Mouse (Mus musculus) MEL (cell line): ENCODE results near the gene Klf11. TPM values are rescaled to one million over a fixed set of nuclear protein-coding genes. Genes with fewer than 3 reads are reported as not detected.

ENCODE experiments used
- DNase-seq: peaks from one replicate; pipeline ENCODE4 v3.0.0; 2011; ENCODE audit warnings: low read depth, low spot score
- H3K27ac ChIP-seq: 2 replicates; pipeline ENCODE4 v1.5.1; 2012; ENCODE audit warnings: low read depth, mild to moderate bottlenecking, control low read depth, low read length, moderate library complexity; ENCODE audit not compliant: control insufficient read depth
- H3K27me3 ChIP-seq, 2 experiments: fragments of 150-350 bp in 1 of 2; sonication (generic) in 1 of 2; 2 replicates each; pipeline ENCODE4 v1.6.1; 2012; ENCODE audit warnings: low read length in 2 of 2, mild to moderate bottlenecking in 2 of 2, improper control_type of control experiment in 1 of 2, moderate library complexity in 1 of 2; ENCODE audit not compliant: insufficient read depth in 2 of 2, control insufficient read depth in 1 of 2
- H3K36me3 ChIP-seq, 2 experiments: 2 replicates each; pipeline ENCODE4 v1.6.1; 2012 to 2014; ENCODE audit warnings: low read length in 2 of 2, improper control_type of control experiment in 1 of 2, inconsistent platforms in 1 of 2, mild to moderate bottlenecking in 1 of 2; ENCODE audit not compliant: insufficient read depth in 2 of 2, control insufficient read depth in 1 of 2
- H3K4me1 ChIP-seq, 2 experiments: fragments of 150-350 bp in 1 of 2; sonication (generic) in 1 of 2; 2 replicates each; pipeline ENCODE4 v1.6.1; 2012; ENCODE audit warnings: low read length in 2 of 2, improper control_type of control experiment in 1 of 2, mild to moderate bottlenecking in 1 of 2; ENCODE audit not compliant: insufficient read depth in 2 of 2, control insufficient read depth in 1 of 2
- H3K4me3 ChIP-seq, 2 experiments: fragments of 150-350 bp in 1 of 2; sonication (generic) in 1 of 2; 2 replicates each; pipeline ENCODE4 v1.5.1; 2012; ENCODE audit warnings: low read depth in 2 of 2, low read length in 2 of 2, mild to moderate bottlenecking in 2 of 2, moderate library complexity in 2 of 2, control low read depth in 1 of 2, improper control_type of control experiment in 1 of 2; ENCODE audit not compliant: control insufficient read depth in 1 of 2, insufficient read depth in 1 of 2
- H3K79me2 ChIP-seq: 2 replicates; pipeline ENCODE4 v1.6.1; 2012; ENCODE audit warnings: mild to moderate bottlenecking, low read length, moderate library complexity; ENCODE audit not compliant: control insufficient read depth, poor library complexity, insufficient read depth
- H3K9ac ChIP-seq: 2 replicates; pipeline ENCODE4 v1.6.1; 2012; ENCODE audit warnings: low read depth, mild to moderate bottlenecking, control low read depth, low read length, moderate library complexity; ENCODE audit not compliant: control insufficient read depth, poor library complexity, severe bottlenecking
- H3K9me3 ChIP-seq: fragments of 150-350 bp; sonication (generic); replicated peaks from 2 replicates; pipeline ENCODE4 v1.6.1; 2012; ENCODE audit warnings: mild to moderate bottlenecking, low read length, improper control_type of control experiment, moderate library complexity; ENCODE audit not compliant: insufficient read depth
- BHLHE40 ChIP-seq: IDR thresholded peaks from 2 replicates; pipeline ENCODE4 v1.6.1; 2012; ENCODE audit warnings: low read depth, mild to moderate bottlenecking, inconsistent platforms, low read length, improper control_type of control experiment, borderline replicate concordance
- CHD1 ChIP-seq: IDR thresholded peaks from 2 replicates; pipeline ENCODE4 v1.6.1; 2012; ENCODE audit warnings: low read depth, mild to moderate bottlenecking, inconsistent platforms, low read length, improper control_type of control experiment
- CHD2 ChIP-seq: IDR thresholded peaks from 2 replicates; pipeline ENCODE4 v1.6.1; 2011; ENCODE audit warnings: low read length, improper control_type of control experiment
- CTCF ChIP-seq, 3 experiments: IDR thresholded peaks in 2 of 3; conservative IDR thresholded peaks in 1 of 3; 2 replicates each; pipeline ENCODE4 v1.5.1; 2011 to 2012; ENCODE audit warnings: low read length in 3 of 3, low read depth in 2 of 3, mild to moderate bottlenecking in 2 of 3, improper control_type of control experiment in 1 of 3, inconsistent platforms in 1 of 3, mixed read lengths in 1 of 3, moderate library complexity in 1 of 3; ENCODE audit not compliant: control insufficient read depth in 1 of 3, insufficient read depth in 1 of 3, poor library complexity in 1 of 3, severe bottlenecking in 1 of 3
- ELF1 ChIP-seq: IDR thresholded peaks from 2 replicates; pipeline ENCODE4 v1.6.1; 2014; ENCODE audit warnings: low read depth, mild to moderate bottlenecking, inconsistent platforms, low read length, improper control_type of control experiment, moderate library complexity
- GABPA ChIP-seq: IDR thresholded peaks from 2 replicates; pipeline ENCODE4 v1.6.1; 2012; ENCODE audit warnings: low read depth, mild to moderate bottlenecking, inconsistent platforms, low read length, improper control_type of control experiment, moderate library complexity
- HCFC1 ChIP-seq: IDR thresholded peaks from 2 replicates; pipeline ENCODE4 v1.6.1; 2012; ENCODE audit warnings: low read depth, mild to moderate bottlenecking, inconsistent platforms, low read length, improper control_type of control experiment, moderate library complexity
- KAT2A ChIP-seq: conservative IDR thresholded peaks from 2 replicates; pipeline ENCODE4 v1.6.1; 2012; ENCODE audit warnings: low read depth, low read length, improper control_type of control experiment, inconsistent platforms
- MAX ChIP-seq: IDR thresholded peaks from 2 replicates; pipeline ENCODE4 v1.6.1; 2011; ENCODE audit warnings: low read length, improper control_type of control experiment
- MAZ ChIP-seq: IDR thresholded peaks from 2 replicates; pipeline ENCODE4 v1.6.1; 2012; ENCODE audit warnings: low read depth, mild to moderate bottlenecking, inconsistent platforms, low read length, improper control_type of control experiment
- MEF2A ChIP-seq: IDR thresholded peaks from 2 replicates; pipeline ENCODE4 v1.6.1; 2014; ENCODE audit warnings: low read depth, mild to moderate bottlenecking, inconsistent platforms, low read length, improper control_type of control experiment; ENCODE audit not compliant: poor library complexity, insufficient replicate concordance, severe bottlenecking; ENCODE audit errors: extremely low read depth
- MYB ChIP-seq: IDR thresholded peaks from 2 replicates; pipeline ENCODE4 v1.6.1; 2011; ENCODE audit warnings: mild to moderate bottlenecking, low read depth, low read length, improper control_type of control experiment
- MYC ChIP-seq: IDR thresholded peaks from 2 replicates; pipeline ENCODE4 v1.6.1; 2011; ENCODE audit warnings: low read depth, mild to moderate bottlenecking, low read length, improper control_type of control experiment, moderate library complexity
- POLR2AphosphoS2 ChIP-seq: IDR thresholded peaks from 2 replicates; pipeline ENCODE4 v1.6.1; 2011; ENCODE audit warnings: low read length, improper control_type of control experiment
- POLR2AphosphoS5 ChIP-seq: IDR thresholded peaks from 2 replicates; pipeline ENCODE4 v1.6.1; 2012; ENCODE audit warnings: low read depth, borderline replicate concordance, mild to moderate bottlenecking, inconsistent platforms, low read length, moderate library complexity, mixed read lengths
- RAD21 ChIP-seq: IDR thresholded peaks from 2 replicates; pipeline ENCODE4 v1.6.1; 2011; ENCODE audit warnings: mild to moderate bottlenecking, low read depth, low read length, improper control_type of control experiment
- SIN3A ChIP-seq: IDR thresholded peaks from 2 replicates; pipeline ENCODE4 v1.6.1; 2012; ENCODE audit warnings: low read length, improper control_type of control experiment, inconsistent platforms
- SMC3 ChIP-seq: IDR thresholded peaks from 2 replicates; pipeline ENCODE4 v1.6.1; 2011; ENCODE audit warnings: low read depth, low read length, improper control_type of control experiment
- TAL1 ChIP-seq: IDR thresholded peaks from 2 replicates; pipeline ENCODE4 v1.6.1; 2012; ENCODE audit warnings: mild to moderate bottlenecking, inconsistent platforms, low read length, moderate library complexity, mixed read lengths
- TBP ChIP-seq: IDR thresholded peaks from 2 replicates; pipeline ENCODE4 v1.8.0; 2011; ENCODE audit warnings: low read depth, low read length, improper control_type of control experiment
- UBTF ChIP-seq: IDR thresholded peaks from 2 replicates; pipeline ENCODE4 v1.6.1; 2012; ENCODE audit warnings: low read depth, mild to moderate bottlenecking, inconsistent platforms, low read length, improper control_type of control experiment, moderate library complexity, borderline replicate concordance; ENCODE audit not compliant: insufficient read depth
- USF1 ChIP-seq: IDR thresholded peaks from 2 replicates; pipeline ENCODE4 v1.6.1; 2014; ENCODE audit warnings: low read depth, mild to moderate bottlenecking, inconsistent platforms, low read length, improper control_type of control experiment, moderate library complexity
- ZC3H11A ChIP-seq: IDR thresholded peaks from 2 replicates; pipeline ENCODE4 v1.6.1; 2012; ENCODE audit warnings: low read depth, mild to moderate bottlenecking, inconsistent platforms, low read length, improper control_type of control experiment
- ZNF384 ChIP-seq: IDR thresholded peaks from 2 replicates; pipeline ENCODE4 v1.6.1; 2012; ENCODE audit warnings: low read depth, mild to moderate bottlenecking, inconsistent platforms, low read length, improper control_type of control experiment
- polyA plus RNA-seq, 2 experiments: library from polyadenylated mRNA; stranded (reverse) in 1 of 2; unstranded in 1 of 2; fragments of >175 nt in 1 of 2; fragments of >200 nt in 1 of 2; gene quantifications; 2 replicates each; pipeline versions ENCODE4 v1.2.1 to v1.2.4; 2012; ENCODE audit warnings: low replicate concordance in 2 of 2, low read depth in 1 of 2; ENCODE audit not compliant: insufficient read length in 2 of 2, insufficient read depth in 1 of 2, missing spikeins in 1 of 2
- total RNA-seq: library from RNA; depleted of rRNA; stranded (reverse); fragments of 300-350 nt; gene quantifications from 2 replicates; pipeline ENCODE4 v1.2.3, GENCODE M21; 2012

The Klf11 gene
- total and polyA plus RNA-seq, 3 experiments = 2.4 to 7.2 TPM; not detected in 1

GRCm38 (mm10) chr12:24626401-24626800 lies 24.7 kb upstream of the Klf11 start:
- Histone ChIP-seq H3K4me3 (no peak overlapping the region), H3K4me1 (no peaks in the 10 kb centered on the region)
- TF ChIP-seq GABPA (no peak), ZNF384 (no peak), KAT2A (no peak), CHD2 (no peak), POLR2AphosphoS5 (no peak), TBP (no peak)

DNA sequence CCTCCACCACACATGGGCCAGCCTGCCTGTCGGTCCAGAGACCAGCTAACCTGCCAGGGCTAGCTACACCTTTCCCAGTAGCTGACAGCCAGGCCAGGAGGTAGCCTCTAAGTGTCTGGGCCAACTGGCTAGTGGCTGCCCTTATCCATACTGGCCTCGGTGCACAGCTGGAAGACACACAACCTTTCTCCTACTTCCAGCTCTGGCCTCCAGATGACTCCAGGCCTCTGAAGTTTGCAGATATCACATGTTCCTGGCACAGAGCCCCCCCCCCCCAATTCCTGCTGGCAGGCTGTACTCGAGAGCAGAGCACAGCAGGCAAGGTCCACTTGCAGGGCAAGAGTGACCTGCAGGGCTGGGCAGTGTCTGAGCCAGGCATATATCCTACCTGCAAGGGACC lies 23.9 kb upstream of the Klf11 start:
- Histone ChIP-seq H3K9me3 (no peaks in the 10 kb centered on the region), H3K4me3 (no peak overlapping the region), H3K4me1 (no peaks in the 10 kb centered on the region), H3K9ac (no peak overlapping the region), H3K36me3 (no peaks in the 10 kb centered on the region), H3K79me2 (no peaks in the 10 kb centered on the region), H3K27ac (no peak overlapping the region), H3K27me3 (no peaks in the 10 kb centered on the region)
- no peak for DNase-seq
- TF ChIP-seq HCFC1 (no peak), TAL1 (no peak), USF1 (no peak), TBP (no peak), UBTF (no peak), MAX (no peak), MEF2A (no peak), ZNF384 (no peak), ELF1 (no peak), POLR2AphosphoS2 (no peak), MAZ (no peak)

More at GRCm38 (mm10) chr12:24626401-24626800, 24.7 kb upstream of the Klf11 start:
- no peak for DNase-seq
- H3K36me3 ChIP-seq = no peaks in the 10 kb centered on the region
- H3K27ac ChIP-seq = no peak overlapping the region
- no peaks in the 10 kb centered on the region for H3K9me3 ChIP-seq
- H3K9ac ChIP-seq = no peak overlapping the region
- no peaks in the 10 kb centered on the region for H3K27me3 ChIP-seq
- H3K79me2 ChIP-seq = no peaks in the 10 kb centered on the region

GRCm38 (mm10) chr12:24630220-24630619 lies 20.9 kb upstream of the Klf11 start:
- Histone ChIP-seq H3K27me3 (no peaks in the 10 kb centered on the region), H3K79me2 (no peaks in the 10 kb centered on the region), H3K27ac (no peak overlapping the region), H3K4me1 (peaks cover 5 to 23% of the 10 kb centered on the region in 2 experiments; a peak in 3 of 4 replicates), H3K9me3 (no peaks in the 10 kb centered on the region), H3K36me3 (peaks cover 0 to 14% of the 10 kb centered on the region in 2 experiments; a peak in 2 of 4 replicates), H3K4me3 (no peak overlapping the region), H3K9ac (no peak overlapping the region)
- peak; percentile 62 for DNase-seq
- TF ChIP-seq SIN3A (no peak), POLR2AphosphoS5 (no peak), MYC (0 out of 2 replicates have a peak, but pooled peaks have one; percentile 27), RAD21 (peak; percentile 43), CTCF (IDR thresholded peaks at IDR 0.05 in 2 of 3, conservative IDR thresholded peaks at IDR 0.05 in 1 of 3; ENCODE audit: control insufficient read depth in 1 of 3, insufficient read depth in 1 of 3, low read depth in 2 of 3, low read length in 3 of 3, poor library complexity in 1 of 3, severe bottlenecking in 1 of 3) (peak; percentile 21 to 62 (median 28); a peak in 5 of 6 replicates), ZC3H11A (peak; percentile 49), MYB (no peak), GABPA (no peak), ZNF384 (no peak), BHLHE40 (no peak), SMC3 (peak; percentile 77), CHD1 (no peak)
